ENCODE assay signal across 8 mouse cellular contexts in the genomic region with DNA sequence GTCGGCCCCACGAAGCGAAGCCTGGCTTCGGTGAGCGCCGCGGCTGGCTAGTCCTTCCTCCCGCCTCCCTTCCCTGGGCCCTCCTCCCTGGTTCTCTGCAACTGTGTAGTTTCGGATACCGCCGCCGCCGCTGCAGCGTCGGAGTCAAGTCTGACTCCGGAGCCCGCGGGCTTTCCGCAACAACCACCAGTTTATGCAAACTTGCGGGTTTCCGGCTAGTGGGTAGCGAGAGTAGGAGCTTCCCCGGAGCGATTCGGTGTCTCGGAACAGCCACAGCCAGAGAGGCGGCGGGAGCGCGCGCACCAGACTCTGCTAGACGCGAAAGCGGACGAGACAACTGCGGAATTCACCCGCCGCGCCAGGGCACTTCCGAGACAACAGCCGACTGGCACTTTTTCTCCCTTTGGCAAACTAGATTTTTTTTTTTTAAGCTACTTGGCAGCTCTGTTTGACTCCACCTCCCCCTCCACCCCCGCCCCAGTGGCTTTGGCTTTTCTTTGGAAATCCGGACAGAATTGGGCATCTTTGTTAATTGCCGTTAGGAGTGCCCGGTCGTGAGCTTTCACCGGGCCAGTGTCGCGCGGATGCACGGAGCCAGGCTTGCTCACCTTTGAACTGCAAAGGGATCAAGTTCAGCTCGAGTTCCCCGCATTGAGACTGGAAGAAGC. TPM values are rescaled to one million over a fixed set of nuclear protein-coding genes. Genes with fewer than 3 reads are reported as not detected.
DNase-seq lines count a peak whose midpoint lies in the region; ATAC-seq lines count a peak whose summit lies in the region.

No protein-coding gene starts in this region.

- WGBS in forebrain, embryonic 15.5 days: under 1% methylated on average over 53 of the region's 53 CpGs

- intact Hi-C loops in heart, postnatal 36 days (cut with DNase I): loop anchor here (5.0 kb wide), 3 partner anchors 55 to 1020 kb away; no protein-coding TSS in a partner anchor

- peak overlapping the region; percentile 77 for H3K9ac ChIP-seq in forebrain, embryonic 15.5 days (replicated peaks)

- no peaks in the 10 kb centered on the region for H3K27me3 ChIP-seq in forebrain, embryonic 15.5 days

- H3K4me1 ChIP-seq in forebrain, embryonic 15.5 days: peaks cover 28% of the 10 kb centered on the region

- ATAC-seq in cerebellum, adult (ENCODE audit: insufficient number of reproducible peaks, low FRiP score, low TSS enrichment): 0 out of 2 replicates have a peak, but pooled peaks have one; percentile 7
- ATAC-seq in forebrain, embryonic 15.5 days (replicated peaks): peak; percentile 11

- peak overlapping the region; percentile 87 for H3K27ac ChIP-seq in forebrain, embryonic 15.5 days (replicated peaks)

- peak; percentile 59 for DNase-seq in ES-CJ7 (ENCODE audit: low read depth, low spot score)
- peak; percentile 53 to 64 for DNase-seq in heart, postnatal 36 days
- DNase-seq in layer of hippocampus, adult 9-11 months: peak; percentile 54
- DNase-seq in lung, postnatal 10 days: peak; percentile 54
- peak; percentile 79 for DNase-seq in retina, embryonic 14.5 days (ENCODE audit: low spot score)
- peak; percentile 61 for DNase-seq in urinary bladder, adult 2 months (ENCODE audit: low spot score)

- H3K4me2 ChIP-seq in forebrain, embryonic 15.5 days (replicated peaks): peak overlapping the region; percentile 96

- no peaks in the 10 kb centered on the region for H3K36me3 ChIP-seq in forebrain, embryonic 15.5 days

- H3K4me3 ChIP-seq in forebrain, embryonic 15.5 days: peak overlapping the region; percentile 77

- no peaks in the 10 kb centered on the region for H3K9me3 ChIP-seq in forebrain, embryonic 15.5 days

RNA-seq across cellular contexts. Expression of gene Pcdh7, which starts 0.4 kb away (rescaled TPM):
- 10.7 and 13.3 TPM in 2 replicates for polyA plus RNA-seq in forebrain, embryonic 15.5 days (2015; fragmentation: Nextera tagmentation; extraction: Ambion mirVana)
- total RNA-seq in heart, postnatal 36 days (2021): 100 to 1,000 TPM; 105 to 107 TPM
- 31.7 and 41.8 TPM in 2 replicates for polyA plus RNA-seq in urinary bladder, adult 2 months (2012; rRNA removed)

Comparison
In these comparisons a context has a peak if more than half of its experiments do, and no peak if none do; other contexts are left out.
1. Peak in every context shown above with its lines: DNase-seq, ATAC-seq, H3K4me3 ChIP-seq and H3K27ac ChIP-seq.